Mouse (Mus musculus) neural tube, embryonic 11.5 days (tissue): Measurements from ENCODE around the gene Shisa7. TPM values are rescaled to one million over a fixed set of nuclear protein-coding genes. Genes with fewer than 3 reads are reported as not detected.
"Not testable (repeated sequence)": the region's sequence is repeated elsewhere in the genome, so short reads cannot be mapped to it uniquely, and the experiment has no call there.

ENCODE experiments used
- ATAC-seq: fragments of 200-750 bp; cut with Nextera tagmentation; 2 replicates; pipeline ENCODE4 v1.8.0; 2017; ENCODE audit warnings: moderate number of reproducible peaks, mild to moderate bottlenecking, moderate TSS enrichment, moderate library complexity; ENCODE audit not compliant: insufficient read depth, low FRiP score, low TSS enrichment
- DNase-seq: peaks from one replicate; pipeline ENCODE4 v3.0.0-alpha.2; 2015; ENCODE audit warnings: low spot score
- H3K27ac ChIP-seq: fragments of 300-500 bp; sonication (generic); 2 replicates; pipeline ENCODE4 v1.5.1; 2014; ENCODE audit warnings: low read depth, mild to moderate bottlenecking, low read length
- H3K27me3 ChIP-seq: fragments of 300-500 bp; sonication (generic); 2 replicates; pipeline ENCODE4 v1.6.1; 2014; ENCODE audit warnings: mild to moderate bottlenecking, low read length, mixed read lengths; ENCODE audit not compliant: control insufficient read depth, insufficient read depth
- H3K36me3 ChIP-seq: fragments of 300-500 bp; sonication (generic); 2 replicates; pipeline ENCODE4 v1.6.1; 2014; ENCODE audit warnings: mild to moderate bottlenecking, low read length, moderate library complexity, mixed read lengths; ENCODE audit not compliant: control insufficient read depth, insufficient read depth
- H3K4me1 ChIP-seq: fragments of 300-500 bp; sonication (generic); 2 replicates; pipeline ENCODE4 v1.6.1; 2014; ENCODE audit warnings: low read length, mixed read lengths; ENCODE audit not compliant: control insufficient read depth, insufficient read depth
- H3K4me2 ChIP-seq: fragments of 300-500 bp; sonication (generic); 2 replicates; pipeline ENCODE4 v1.6.1; 2014; ENCODE audit warnings: low read depth, mild to moderate bottlenecking, moderate library complexity
- H3K4me3 ChIP-seq: fragments of 300-500 bp; sonication (generic); 2 replicates; pipeline ENCODE4 v1.5.1; 2014; ENCODE audit warnings: low read depth, low read length
- H3K9ac ChIP-seq: fragments of 300-500 bp; sonication (generic); 2 replicates; pipeline ENCODE4 v1.6.1; 2014; ENCODE audit warnings: mild to moderate bottlenecking, low read length
- H3K9me3 ChIP-seq: fragments of 300-500 bp; sonication (generic); 2 replicates; pipeline ENCODE4 v1.6.1; 2016; ENCODE audit warnings: low read length; ENCODE audit not compliant: control insufficient read depth
- WGBS: fragments of 180-500 bp; shearing (Covaris S2); extraction: QIAGEN DNeasy Blood & Tissue Kit; methylation state at CpG from one replicate; pipeline ENCODE4 v1.1.7; 2014; 5-methylcytosine and 5-hydroxymethylcytosine counted together
- polyA plus RNA-seq: library from polyadenylated mRNA; unstranded; fragments of >200 nt; fragmentation: Nextera tagmentation; extraction: Ambion mirVana; gene quantifications from 2 replicates; pipeline ENCODE4 v1.2.1, GENCODE M21; 2014

Gene Shisa7
- polyA plus RNA-seq: 3.1 and 3.2 TPM in 2 replicates

DNA sequence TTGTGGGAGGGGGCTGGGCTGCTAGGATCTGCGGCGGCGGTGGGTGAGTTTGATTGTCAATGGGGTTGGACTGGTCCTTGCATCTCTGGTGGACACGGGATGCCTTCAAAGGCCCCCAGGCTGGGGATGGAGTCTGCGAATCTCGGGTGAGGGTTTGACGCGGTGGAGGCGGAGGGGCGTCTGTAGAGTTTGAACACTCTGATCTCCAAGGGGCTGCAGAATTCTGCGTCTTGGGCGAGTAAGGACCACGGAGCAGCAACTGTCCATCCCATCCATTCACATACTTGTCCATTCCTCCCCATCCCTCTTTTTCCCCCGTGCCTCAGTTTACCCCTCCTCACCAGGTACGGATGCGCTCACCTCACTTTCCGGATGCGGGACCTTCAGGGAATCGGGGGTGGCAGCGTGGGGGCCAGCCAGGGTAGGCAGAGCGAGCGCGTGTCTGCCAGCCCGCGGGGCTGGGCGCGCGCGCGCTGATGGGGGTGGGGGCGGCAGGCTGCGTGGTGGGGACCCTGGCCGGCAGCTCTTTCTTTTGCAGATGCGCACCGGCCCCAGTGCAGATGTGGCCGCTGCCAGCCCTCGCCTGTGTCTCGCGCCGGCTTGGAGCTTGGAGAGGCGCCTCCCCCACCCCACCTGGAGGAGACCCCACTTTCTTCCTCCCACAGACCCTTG, at the start of gene Shisa7:
Gene Shisa7 (minus strand): TSS at position 452 of the 672 bp plus-strand sequence.
- H3K9ac ChIP-seq: peak within 1 kb of the TSS; percentile 54
- peak; percentile 46 for ATAC-seq
- under 1% methylated on average over 36 of the region's 41 CpGs for WGBS
- no peak within 1 kb of the TSS for H3K27ac ChIP-seq
- peak within 1 kb of the TSS; percentile 90 for H3K4me2 ChIP-seq
- no peaks in the 10 kb centered on the region for H3K9me3 ChIP-seq
- H3K4me1 ChIP-seq: peaks cover 3% of the 10 kb centered on the region; the same call in 1 of the 2 replicates
- H3K4me3 ChIP-seq: peak within 1 kb of the TSS; percentile 51
- no peaks in the 10 kb centered on the region for H3K36me3 ChIP-seq
- H3K27me3 ChIP-seq: peaks cover 21% of the 10 kb centered on the region
- no peak for DNase-seq

DNA sequence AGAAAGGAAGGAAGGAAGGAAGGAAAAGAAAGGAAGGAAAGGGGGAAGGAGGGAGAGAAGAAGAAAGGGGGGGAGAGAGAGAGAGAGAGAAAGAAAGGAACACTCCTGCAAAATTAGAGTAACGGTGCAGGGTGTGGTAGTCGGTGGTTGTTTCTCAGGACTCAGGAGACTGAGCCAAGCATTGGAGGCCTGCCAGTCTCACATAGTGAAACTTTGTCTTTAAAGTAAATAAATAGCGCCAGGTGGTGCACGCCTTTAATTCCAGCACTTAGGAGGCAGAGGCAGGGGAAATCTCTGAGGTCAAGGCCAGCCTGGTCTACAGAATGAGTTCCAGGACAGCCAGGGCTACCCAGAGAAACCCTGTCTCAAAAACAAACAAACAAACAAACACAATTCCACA, 42.2 kb upstream of the Shisa7 start:
- Histone ChIP-seq H3K9me3 (no peaks in the 10 kb centered on the region), H3K4me3 (no peak overlapping the region), H3K27ac (no peak overlapping the region), H3K36me3 (no peaks in the 10 kb centered on the region), H3K4me1 (no peaks in the 10 kb centered on the region), H3K9ac (no peak overlapping the region), H3K27me3 (no peaks in the 10 kb centered on the region), H3K4me2 (no peak overlapping the region)
- DNase-seq (no peak), ATAC-seq (no peak)
- 89% methylated on average over 4 of the region's 4 CpGs for WGBS

DNA sequence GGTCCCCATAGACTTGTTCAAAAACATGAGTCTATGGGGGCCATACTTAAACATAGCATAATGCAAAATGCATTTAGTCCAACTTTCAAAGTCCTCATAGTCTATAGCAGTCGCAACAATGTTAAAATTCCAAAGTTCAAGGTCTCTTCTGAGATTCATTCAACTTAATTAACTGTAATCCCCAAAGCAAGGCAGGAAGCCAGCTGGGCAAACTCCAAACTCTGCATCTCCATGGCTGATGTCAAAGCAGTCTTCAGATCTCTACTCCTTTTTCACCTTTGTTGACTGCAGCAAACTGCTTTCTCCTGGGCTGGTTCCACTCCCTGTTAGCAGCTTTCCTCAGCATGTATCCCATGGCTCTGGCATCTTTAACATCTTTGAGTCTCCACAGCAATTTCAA, 34.5 kb upstream of the Shisa7 start:
- H3K36me3 ChIP-seq, H3K9ac ChIP-seq, H3K4me1 ChIP-seq, H3K9me3 ChIP-seq, H3K27ac ChIP-seq, DNase-seq, H3K4me2 ChIP-seq, H3K27me3 ChIP-seq, ATAC-seq, H3K4me3 ChIP-seq: not testable (repeated sequence)
- 96% methylated on average over 1 of the region's 1 CpGs for WGBS

DNA sequence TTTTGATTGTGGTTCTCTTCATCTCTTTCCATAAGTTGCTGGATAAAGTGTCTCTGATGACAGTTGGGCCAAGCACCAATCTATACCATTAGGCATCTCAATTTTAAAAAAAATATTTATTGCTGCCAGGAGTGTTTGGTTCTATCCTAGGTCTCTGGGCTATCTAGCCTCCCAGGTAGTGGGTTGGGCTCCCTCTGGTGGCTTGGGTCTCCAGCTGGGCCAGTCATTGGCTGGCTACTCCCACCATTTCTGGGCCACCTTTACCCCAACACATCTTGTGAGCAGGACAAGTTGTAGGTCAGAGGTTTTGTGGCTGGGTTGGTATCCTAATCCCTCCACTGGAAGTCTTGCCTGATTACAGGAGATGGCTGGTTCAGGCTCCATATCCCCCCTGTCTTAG, 33.7 kb upstream of the Shisa7 start:
- Histone ChIP-seq H3K4me3 (no peak overlapping the region), H3K36me3 (no peaks in the 10 kb centered on the region), H3K4me1 (peaks cover 5% of the 10 kb centered on the region; the same call in 1 of the 2 replicates), H3K9me3 (no peaks in the 10 kb centered on the region), H3K4me2 (no peak overlapping the region), H3K27ac (no peak overlapping the region), H3K9ac (no peak overlapping the region), H3K27me3 (no peaks in the 10 kb centered on the region)
- no peak for DNase-seq
- no peak for ATAC-seq

DNA sequence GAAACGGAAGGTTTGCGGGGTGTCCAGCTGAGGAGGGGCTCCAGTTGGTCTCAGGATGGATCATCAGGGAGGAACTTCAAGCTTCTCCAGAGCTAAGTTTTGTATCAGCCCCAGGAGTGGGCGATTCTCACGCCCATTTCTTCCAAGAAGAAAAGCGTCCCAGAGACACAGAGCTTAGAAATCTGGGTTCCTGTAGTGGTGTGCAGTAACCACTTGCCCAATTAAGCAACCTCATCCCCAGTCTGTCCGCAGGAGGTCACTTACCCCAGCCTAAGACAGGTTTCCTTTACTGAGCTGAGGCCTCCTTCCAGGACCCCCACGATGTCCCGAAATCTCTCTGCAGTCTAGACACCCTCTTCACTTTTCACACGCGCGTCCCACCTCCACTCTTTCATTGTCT, 32.7 kb upstream of the Shisa7 start:
- H3K27ac ChIP-seq: no peak overlapping the region
- DNase-seq (no peak), ATAC-seq (peak; percentile 17; the same call in 1 of the 2 replicates)
- 8% methylated on average over 11 of the region's 11 CpGs for WGBS
- peaks cover 5% of the 10 kb centered on the region; the same call in 1 of the 2 replicates for H3K4me1 ChIP-seq
- peak overlapping the region; percentile 44 for H3K4me3 ChIP-seq
- H3K4me2 ChIP-seq: peak overlapping the region; percentile 86
- no peaks in the 10 kb centered on the region for H3K9me3 ChIP-seq
- H3K36me3 ChIP-seq: no peaks in the 10 kb centered on the region
- H3K9ac ChIP-seq: peak overlapping the region; percentile 55
- H3K27me3 ChIP-seq: no peaks in the 10 kb centered on the region

DNA sequence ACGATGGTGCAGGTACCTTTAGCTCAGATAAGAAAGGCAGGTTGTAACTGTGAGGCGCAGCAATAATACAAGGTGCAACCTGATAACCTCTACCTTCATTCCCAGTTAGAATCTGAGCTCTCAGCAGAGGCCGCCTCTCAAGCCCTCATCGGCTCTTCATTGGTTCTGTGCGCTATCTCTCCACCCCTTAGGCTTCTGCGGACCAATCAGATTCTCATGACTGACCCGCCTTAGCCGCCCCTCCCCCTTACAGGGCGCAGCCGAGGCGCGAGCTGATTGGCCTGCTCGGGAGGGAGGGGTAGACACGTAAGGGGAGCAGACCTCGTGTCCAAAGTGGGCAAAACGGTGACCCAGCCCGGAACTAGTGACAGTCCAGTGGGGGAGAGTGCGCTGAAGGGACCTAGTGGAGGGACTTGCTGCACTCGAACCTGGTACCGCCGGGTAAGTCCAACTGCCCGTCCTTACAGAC, 32.3 kb upstream of the Shisa7 start, which contains the start of gene Isoc2a:
Gene Isoc2a (plus strand): TSS at position 401 of the 469 bp plus-strand sequence.
- Histone ChIP-seq H3K36me3 (no peaks in the 10 kb centered on the region), H3K27ac (no peak within 1 kb of the TSS), H3K4me2 (peak within 1 kb of the TSS; percentile 86), H3K27me3 (no peaks in the 10 kb centered on the region), H3K4me3 (peak within 1 kb of the TSS; percentile 44), H3K9me3 (no peaks in the 10 kb centered on the region), H3K9ac (peak within 1 kb of the TSS; percentile 55), H3K4me1 (peaks cover 5% of the 10 kb centered on the region; the same call in 1 of the 2 replicates)
- DNase-seq: peak; percentile 94
- WGBS: under 1% methylated on average over 22 of the region's 22 CpGs
- ATAC-seq: peak; percentile 100

DNA sequence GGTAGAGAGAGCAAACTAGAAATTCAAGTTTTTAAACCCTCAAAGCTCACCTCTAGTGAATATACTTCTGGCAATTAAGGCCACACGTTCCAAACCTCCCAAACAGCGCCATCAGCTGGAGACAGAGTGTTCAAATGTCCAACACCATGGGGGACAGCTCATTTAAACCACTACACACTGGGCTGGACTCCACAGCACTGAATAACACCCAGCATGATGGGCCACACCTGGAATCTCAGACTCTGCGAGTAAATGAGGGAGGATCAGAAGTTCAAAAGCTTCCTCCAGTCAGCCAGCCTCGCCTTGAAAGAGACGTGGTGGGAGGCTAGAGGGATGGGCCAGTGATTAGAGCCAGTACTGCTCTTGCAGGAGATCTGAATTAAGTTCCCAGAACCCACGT, 25.6 kb upstream of the Shisa7 start, which contains the start of gene Isoc2b:
Gene Isoc2b (minus strand): TSS at position 126 of the 400 bp plus-strand sequence.
- H3K4me1 ChIP-seq: no peaks in the 10 kb centered on the region

DNA sequence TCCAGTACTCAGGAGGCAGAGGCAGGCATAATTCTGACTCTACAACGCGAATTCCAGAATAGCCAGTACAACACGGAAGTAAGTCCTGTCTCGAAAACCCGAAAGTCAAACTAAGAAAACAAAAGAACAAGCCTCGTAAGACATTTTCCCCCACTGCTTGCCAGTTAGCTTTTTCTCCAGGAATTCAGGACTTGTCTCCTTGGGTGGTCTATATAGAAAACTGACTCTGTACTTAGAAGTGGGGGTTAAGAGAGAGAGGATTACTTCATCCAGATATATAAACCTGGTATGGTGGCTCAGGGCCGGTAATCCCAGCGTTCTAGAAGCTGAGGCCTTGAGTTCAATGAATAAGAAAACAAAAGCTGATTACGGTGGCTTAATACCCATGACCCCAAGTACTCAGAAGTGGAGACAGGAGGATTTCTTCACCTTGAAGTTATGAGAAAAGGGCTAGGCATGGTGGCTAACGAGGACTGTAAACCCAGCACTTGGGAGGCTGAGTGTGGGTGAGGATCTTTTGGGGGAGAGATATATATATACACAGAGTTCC, 22.2 kb upstream of the Shisa7 start:
- Histone ChIP-seq H3K27me3 (no peaks in the 10 kb centered on the region), H3K4me3 (peak overlapping the region; percentile 50), H3K4me1 (no peaks in the 10 kb centered on the region), H3K4me2 (peak overlapping the region; percentile 46), H3K9ac (peak overlapping the region; percentile 69), H3K36me3 (no peaks in the 10 kb centered on the region), H3K27ac (peak overlapping the region; percentile 66; the same call in 1 of the 2 replicates), H3K9me3 (no peaks in the 10 kb centered on the region)
- WGBS: 55% methylated on average over 10 of the region's 10 CpGs
- DNase-seq (no peak), ATAC-seq (no peak)

More for the DNA sequence above, 25.6 kb upstream of the Shisa7 start, which contains the start of gene Isoc2b:
- 57% methylated on average over 6 of the region's 6 CpGs for WGBS
- no peaks in the 10 kb centered on the region for H3K9me3 ChIP-seq
- DNase-seq: no peak
- H3K4me3 ChIP-seq: no peak within 1 kb of the TSS
- H3K4me2 ChIP-seq: no peak within 1 kb of the TSS
- ATAC-seq: no peak
- H3K9ac ChIP-seq: no peak within 1 kb of the TSS
- H3K27ac ChIP-seq: no peak within 1 kb of the TSS
- H3K27me3 ChIP-seq: no peaks in the 10 kb centered on the region
- H3K36me3 ChIP-seq: no peaks in the 10 kb centered on the region
